Mouse (Mus musculus) hindbrain, embryonic 12.5 days (tissue): ENCODE data around the gene Necap2. TPM values are rescaled to one million over a fixed set of nuclear protein-coding genes. Genes with fewer than 3 reads are reported as not detected.
A peak's percentile ranks its signal among the peaks of the same experiment; 100 is the strongest.

Experiments
- ATAC-seq: fragments of 200-750 bp; cut with Nextera tagmentation; 2 replicates; pipeline ENCODE4 v1.8.0; 2017; ENCODE audit warnings: moderate TSS enrichment; ENCODE audit not compliant: low FRiP score
- H3K27ac ChIP-seq: fragments of 300-500 bp; sonication (generic); 2 replicates; pipeline ENCODE4 v1.5.1; 2016; ENCODE audit warnings: mild to moderate bottlenecking
- H3K27me3 ChIP-seq: fragments of 300-500 bp; sonication (generic); 2 replicates; pipeline ENCODE4 v1.6.1; 2016; ENCODE audit warnings: mild to moderate bottlenecking
- H3K36me3 ChIP-seq: fragments of 300-500 bp; sonication (generic); 2 replicates; pipeline ENCODE4 v1.6.1; 2016; ENCODE audit warnings: mild to moderate bottlenecking
- H3K4me1 ChIP-seq: fragments of 300-500 bp; sonication (generic); 2 replicates; pipeline ENCODE4 v1.6.1; 2016
- H3K4me2 ChIP-seq: fragments of 300-500 bp; sonication (generic); replicated peaks from 2 replicates; pipeline ENCODE4 v1.6.1; 2016; ENCODE audit warnings: mild to moderate bottlenecking
- H3K4me3 ChIP-seq: fragments of 300-500 bp; sonication (generic); 2 replicates; pipeline ENCODE4 v1.5.1; 2016; ENCODE audit warnings: mild to moderate bottlenecking
- H3K9ac ChIP-seq: fragments of 300-500 bp; sonication (generic); 2 replicates; pipeline ENCODE4 v1.6.1; 2016; ENCODE audit warnings: mild to moderate bottlenecking, moderate library complexity
- H3K9me3 ChIP-seq: fragments of 300-500 bp; sonication (generic); replicated peaks from 2 replicates; pipeline ENCODE4 v1.6.1; 2016; ENCODE audit warnings: mild to moderate bottlenecking
- WGBS: fragments of 180-500 bp; shearing (Covaris S2); methylation state at CpG from one replicate; pipeline ENCODE4 v1.1.7; 2016; 5-methylcytosine and 5-hydroxymethylcytosine counted together
- polyA plus RNA-seq: library from polyadenylated mRNA; unstranded; fragments of >200 nt; fragmentation: Nextera tagmentation; extraction: Ambion mirVana; gene quantifications from 2 replicates; pipeline ENCODE4 v1.2.1, GENCODE M21; 2016

The Necap2 gene
- polyA plus RNA-seq, 1 experiment from 2014 or later = 57.6 TPM

DNA sequence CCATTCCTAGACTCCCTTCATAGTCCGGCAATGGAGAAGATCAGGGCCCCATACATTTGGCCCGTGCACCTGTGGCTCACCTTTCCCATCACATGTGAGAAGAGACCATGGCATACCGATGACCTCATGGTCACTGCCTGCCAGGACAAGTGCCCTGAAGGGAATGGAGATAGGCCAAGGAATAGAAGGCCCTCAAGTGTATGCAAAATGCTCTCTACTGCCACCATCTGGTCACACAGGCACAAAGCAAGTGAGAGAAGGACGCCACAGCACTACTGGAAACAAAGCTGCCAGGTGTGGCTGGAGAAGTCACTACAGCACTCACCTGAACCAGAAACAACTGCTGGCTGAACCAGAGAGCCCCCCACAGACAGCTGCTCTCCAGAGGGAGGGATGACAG lies 8.4 kb downstream of the Necap2 start:
- Histone ChIP-seq H3K4me1 (no peaks in the 10 kb centered on the region), H3K4me3 (no peak overlapping the region), H3K27me3 (no peaks in the 10 kb centered on the region), H3K9ac (no peak overlapping the region), H3K9me3 (no peaks in the 10 kb centered on the region), H3K36me3 (peaks cover 82% of the 10 kb centered on the region), H3K27ac (no peak overlapping the region), H3K4me2 (no peak overlapping the region)
- WGBS = 59% methylated on average over 4 of the region's 4 CpGs
- no peak for ATAC-seq

- ATAC-seq = no peak
- WGBS = 92% methylated on average over 8 of the region's 8 CpGs
- Histone ChIP-seq H3K9ac (no peak overlapping the region), H3K36me3 (peaks cover 79% of the 10 kb centered on the region), H3K9me3 (no peaks in the 10 kb centered on the region), H3K4me1 (no peaks in the 10 kb centered on the region), H3K27ac (no peak overlapping the region), H3K27me3 (no peaks in the 10 kb centered on the region), H3K4me3 (no peak overlapping the region), H3K4me2 (no peak overlapping the region)
These were observed 9.5 kb downstream of the Necap2 start for GRCm38 (mm10) chr4:141068655-141069054.

- Histone ChIP-seq H3K4me2 (no peak overlapping the region), H3K4me3 (no peak overlapping the region), H3K36me3 (peaks cover 69% of the 10 kb centered on the region), H3K27ac (no peak overlapping the region), H3K4me1 (no peaks in the 10 kb centered on the region), H3K9me3 (no peaks in the 10 kb centered on the region), H3K9ac (no peak overlapping the region), H3K27me3 (no peaks in the 10 kb centered on the region)
- ATAC-seq = no peak
- 87% methylated on average over 9 of the region's 9 CpGs for WGBS
These were observed 10.6 kb downstream of the Necap2 start for GRCm38 (mm10) chr4:141067516-141068046.

GRCm38 (mm10) chr4:141066709-141067515 lies 11.2 kb downstream of the Necap2 start:
- H3K4me2 ChIP-seq = no peak overlapping the region
- H3K27ac ChIP-seq = no peak overlapping the region
- H3K4me3 ChIP-seq = no peak overlapping the region
- WGBS = 85% methylated on average over 12 of the region's 12 CpGs
- no peaks in the 10 kb centered on the region for H3K9me3 ChIP-seq
- H3K36me3 ChIP-seq = peaks cover 63% of the 10 kb centered on the region
- no peak for ATAC-seq
- no peaks in the 10 kb centered on the region for H3K4me1 ChIP-seq
- H3K9ac ChIP-seq = no peak overlapping the region
- H3K27me3 ChIP-seq = no peaks in the 10 kb centered on the region

DNA sequence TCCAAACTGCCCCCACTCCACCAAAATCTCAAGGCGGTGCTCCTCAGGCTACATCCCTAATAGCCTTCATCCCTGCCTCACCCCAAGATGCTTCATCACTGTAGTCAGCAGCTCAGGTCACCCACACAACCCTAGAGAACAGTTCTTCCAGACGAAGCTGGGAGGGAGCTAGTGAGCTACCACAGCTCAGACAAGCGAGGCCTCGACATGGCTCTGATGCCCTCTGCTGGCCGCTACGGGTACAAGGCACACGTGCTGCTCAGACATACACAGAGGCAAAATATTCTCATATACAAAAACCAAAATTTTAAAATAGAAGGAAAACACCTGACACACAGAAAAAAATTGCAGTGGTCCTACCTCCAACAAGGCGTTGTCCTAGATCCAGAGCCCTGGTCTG lies 13.0 kb downstream of the Necap2 start:
- H3K4me2 ChIP-seq = no peak overlapping the region
- 0 out of 2 replicates have a peak, but pooled peaks cover 6% of the 10 kb centered on the region for H3K4me1 ChIP-seq
- no peak overlapping the region for H3K4me3 ChIP-seq
- H3K27me3 ChIP-seq = no peaks in the 10 kb centered on the region
- H3K9ac ChIP-seq = no peak overlapping the region
- 0 out of 2 replicates have a peak, but pooled peaks have one; percentile 13 for ATAC-seq
- H3K27ac ChIP-seq = 0 out of 2 replicates have a peak overlapping the region, but pooled peaks have one; percentile 23
- H3K9me3 ChIP-seq = no peaks in the 10 kb centered on the region
- 5% methylated on average over 8 of the region's 8 CpGs for WGBS
- peaks cover 45% of the 10 kb centered on the region for H3K36me3 ChIP-seq

- 80% methylated on average over 4 of the region's 4 CpGs for WGBS
These were observed 14.0 kb downstream of the Necap2 start for GRCm38 (mm10) chr4:141064104-141064659.

DNA sequence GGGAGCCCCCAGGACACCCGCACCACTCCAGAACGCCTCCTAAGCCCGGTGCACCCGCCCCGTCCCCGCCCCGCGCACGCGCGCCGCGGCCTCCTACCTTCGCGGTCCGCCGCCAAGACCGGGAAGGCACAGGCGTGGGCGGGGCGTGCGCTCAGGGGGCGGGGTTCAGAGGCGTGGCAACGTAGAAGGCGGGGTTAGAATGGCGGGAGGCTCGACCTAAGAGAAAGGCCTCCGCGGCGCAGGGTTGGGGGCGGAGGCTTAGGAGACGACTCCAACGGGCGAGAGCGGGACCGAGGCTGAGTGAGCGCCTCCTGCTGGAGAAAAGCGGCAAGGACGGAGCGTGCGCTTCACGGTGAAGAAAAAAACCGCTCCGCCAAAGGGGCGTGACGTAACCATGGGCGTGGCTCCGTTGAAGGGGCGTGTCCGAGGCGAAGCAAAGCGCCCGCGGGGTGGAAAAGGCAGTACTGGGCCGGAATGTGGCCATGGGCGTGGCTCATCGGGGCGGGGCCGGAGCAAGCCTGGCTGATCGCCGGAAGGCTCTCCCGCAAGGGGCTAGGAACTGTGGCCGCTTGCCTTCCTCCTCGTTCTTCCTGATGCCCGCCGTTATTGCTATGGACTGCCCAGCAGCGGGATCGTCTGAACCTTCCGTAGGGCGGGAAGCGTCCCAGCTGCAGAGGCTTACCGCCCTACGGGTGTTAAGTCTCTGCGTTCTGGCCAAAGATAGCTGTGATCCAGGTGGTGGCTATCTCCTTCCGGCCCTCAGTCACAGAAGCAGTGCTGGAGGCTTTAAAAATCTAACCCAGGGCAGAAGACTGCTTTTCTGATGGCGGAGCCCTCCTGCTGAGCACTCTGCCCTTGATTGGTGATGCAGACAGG lies 17.5 kb downstream of the Necap2 start, which contains the start of gene Crocc:
TSS of gene Crocc (minus strand) at position 125 of the 876 bp plus-strand sequence.
- ATAC-seq = peak; percentile 95
- under 1% methylated on average over 77 of the region's 77 CpGs for WGBS

More at GRCm38 (mm10) chr4:141064104-141064659, 14.0 kb downstream of the Necap2 start:
- Histone ChIP-seq H3K9me3 (no peaks in the 10 kb centered on the region), H3K27me3 (no peaks in the 10 kb centered on the region), H3K27ac (no peak overlapping the region), H3K4me3 (no peak overlapping the region), H3K4me1 (peaks cover 13% of the 10 kb centered on the region), H3K9ac (no peak overlapping the region), H3K36me3 (peaks cover 36% of the 10 kb centered on the region), H3K4me2 (no peak overlapping the region)
- no peak for ATAC-seq

GRCm38 (mm10) chr4:141059616-141060425 lies 18.3 kb downstream of the Necap2 start:
- no peaks in the 10 kb centered on the region for H3K27me3 ChIP-seq
- 2% methylated on average over 28 of the region's 32 CpGs for WGBS
- peak overlapping the region; percentile 68 for H3K4me3 ChIP-seq
- peaks cover 20% of the 10 kb centered on the region for H3K4me1 ChIP-seq
- peak overlapping the region; percentile 85 for H3K9ac ChIP-seq
- H3K9me3 ChIP-seq = no peaks in the 10 kb centered on the region
- peaks cover 12% of the 10 kb centered on the region; the same call in 1 of the 2 replicates for H3K36me3 ChIP-seq
- H3K27ac ChIP-seq = peak overlapping the region; percentile 92
- ATAC-seq = peak; percentile 4; the same call in 1 of the 2 replicates
- peak overlapping the region; percentile 77 for H3K4me2 ChIP-seq

More for the DNA sequence above, 17.5 kb downstream of the Necap2 start, which contains the start of gene Crocc:
- H3K9ac ChIP-seq = peak within 1 kb of the TSS; percentile 85
- peaks cover 13% of the 10 kb centered on the region; the same call in 1 of the 2 replicates for H3K36me3 ChIP-seq
- peak within 1 kb of the TSS; percentile 92 for H3K27ac ChIP-seq
- no peaks in the 10 kb centered on the region for H3K9me3 ChIP-seq
- peak within 1 kb of the TSS; percentile 77 for H3K4me2 ChIP-seq
- peaks cover 20% of the 10 kb centered on the region for H3K4me1 ChIP-seq
- H3K4me3 ChIP-seq = peak within 1 kb of the TSS; percentile 68
- H3K27me3 ChIP-seq = no peaks in the 10 kb centered on the region

DNA sequence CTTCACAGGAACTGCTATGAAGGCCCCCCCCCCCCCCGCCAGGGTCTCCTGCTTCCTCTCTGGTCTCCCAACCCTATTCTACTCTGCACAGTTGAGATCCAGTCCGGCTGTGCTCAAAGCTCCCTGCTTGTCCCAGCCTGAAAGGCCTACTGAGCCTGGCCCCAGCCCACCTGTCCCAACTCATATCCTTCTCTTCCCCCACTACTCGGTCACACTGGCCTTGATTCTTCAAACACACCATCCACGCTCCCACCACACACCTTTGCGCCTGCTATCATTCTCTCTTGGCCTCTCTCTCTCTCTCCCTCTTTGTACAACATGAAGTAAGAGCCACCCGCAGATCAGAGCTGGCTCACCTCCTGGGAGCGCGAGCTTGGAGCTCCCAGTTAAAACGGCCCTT lies 19.3 kb downstream of the Necap2 start:
- Histone ChIP-seq H3K4me2 (0 out of 2 replicates have a peak overlapping the region, but pooled peaks have one; percentile 77), H3K4me3 (no peak overlapping the region), H3K27me3 (no peaks in the 10 kb centered on the region), H3K9ac (peak overlapping the region; percentile 10; the same call in 1 of the 2 replicates), H3K36me3 (peaks cover 12% of the 10 kb centered on the region; the same call in 1 of the 2 replicates), H3K4me1 (peaks cover 25% of the 10 kb centered on the region), H3K9me3 (no peaks in the 10 kb centered on the region), H3K27ac (0 out of 2 replicates have a peak overlapping the region, but pooled peaks have one; percentile 8)
- WGBS = 86% methylated on average over 8 of the region's 9 CpGs
- ATAC-seq = no peak

GRCm38 (mm10) chr4:141056970-141057369 lies 21.2 kb downstream of the Necap2 start:
- H3K4me1 ChIP-seq = peaks cover 40% of the 10 kb centered on the region
- no peak for ATAC-seq

More at GRCm38 (mm10) chr4:141056970-141057369, 21.2 kb downstream of the Necap2 start:
- H3K4me2 ChIP-seq = no peak overlapping the region
- H3K9ac ChIP-seq = no peak overlapping the region
- no peaks in the 10 kb centered on the region for H3K9me3 ChIP-seq
- H3K4me3 ChIP-seq = no peak overlapping the region
- WGBS = 96% methylated on average over 10 of the region's 10 CpGs
- peaks cover 16% of the 10 kb centered on the region; the same call in 1 of the 2 replicates for H3K36me3 ChIP-seq
- H3K27ac ChIP-seq = no peak overlapping the region
- H3K27me3 ChIP-seq = no peaks in the 10 kb centered on the region
